Mouse (Mus musculus): ENCODE measurements around the gene Atf6b. TPM values are rescaled to one million over a fixed set of nuclear protein-coding genes. Genes with fewer than 3 reads are reported as not detected.

Gene Atf6b
- total and polyA plus RNA-seq, 3 experiments: 18.9 to 59.6 (median 34.3) TPM

- no peak overlapping the region for H3K4me3 ChIP-seq (replicated peaks in 1 of 3; ENCODE audit: low read depth in 2 of 3, low read length in 2 of 3, poor library complexity in 1 of 3)
- H3K9me3 ChIP-seq (replicated peaks; ENCODE audit: low read length): no peaks in the 10 kb centered on the region
- peaks cover 35% of the 10 kb centered on the region for H3K27me3 ChIP-seq (replicated peaks)
- no peaks in the 10 kb centered on the region; a peak in 1 of 4 replicates for H3K4me1 ChIP-seq (ENCODE audit: control insufficient read depth in 1 of 2, insufficient read depth in 2 of 2)
- no peak for TF ChIP-seq POLR2AphosphoS2 (IDR thresholded peaks at IDR 0.05; ENCODE audit: low read depth, low read length)
- TF ChIP-seq ZMIZ1 (IDR thresholded peaks at IDR 0.05; ENCODE audit: low read depth, low read length): no peak
- TF ChIP-seq NELFE (IDR thresholded peaks at IDR 0.05; ENCODE audit: low read depth, low read length): no peak
- H3K27ac ChIP-seq (ENCODE audit: insufficient read depth, low read depth): no peak overlapping the region
- no peak overlapping the region for H3K4me2 ChIP-seq (ENCODE audit: insufficient read depth, low read depth, poor library complexity, severe bottlenecking)
- dilution Hi-C loops (cut with MboI; ENCODE audit: extremely low pct_ligation_motif_present, extremely low pct_unique_long_range_greater_than_20kb, low sequenced_read_pairs) (no loop called here), in situ Hi-C loops (cut with MboI; ENCODE audit: low pct_ligation_motif_present, low pct_unique_long_range_greater_than_20kb, low sequenced_read_pairs) (no loop called here)
- peaks cover 15 to 36% of the 10 kb centered on the region in 2 experiments for H3K36me3 ChIP-seq (replicated peaks in 1 of 2; ENCODE audit: control insufficient read depth in 1 of 2, insufficient read depth in 1 of 2, low read length in 1 of 2)
- no peaks in the 10 kb centered on the region for H3K79me2 ChIP-seq (replicated peaks; ENCODE audit: control insufficient read depth, extremely low read depth, insufficient read depth, poor library complexity, severe bottlenecking)
- H3K9ac ChIP-seq (ENCODE audit: insufficient read depth, low read depth): no peak overlapping the region
- DNase-seq (ENCODE audit: extremely low read depth): no peak
Measured at GRCm38 (mm10) chr17:34658145-34658544, 11.2 kb downstream of the Atf6b start.

GRCm38 (mm10) chr17:34658591-34658990 lies 11.6 kb downstream of the Atf6b start:
- no peak for TF ChIP-seq RAD21 (IDR thresholded peaks at IDR 0.05; ENCODE audit: low read depth, low read length)
- no peak for TF ChIP-seq EP300 (IDR thresholded peaks at IDR 0.05; ENCODE audit: low read length)
- TF ChIP-seq MEF2A (IDR thresholded peaks at IDR 0.05; ENCODE audit: borderline replicate concordance, low read depth, low read length): no peak
- TF ChIP-seq MAFK (IDR thresholded peaks at IDR 0.05; ENCODE audit: insufficient replicate concordance, low read length): no peak
- no peak for TF ChIP-seq USF1 (IDR thresholded peaks at IDR 0.05; ENCODE audit: low read depth, low read length)
- no peak for TF ChIP-seq CHD1 (IDR thresholded peaks at IDR 0.05; ENCODE audit: low read depth, low read length)
- no peak for TF ChIP-seq CHD2 (IDR thresholded peaks at IDR 0.05; ENCODE audit: low read length)
- TF ChIP-seq JUND (conservative IDR thresholded peaks at IDR 0.05; ENCODE audit: low read depth, low read length): no peak
- no peak for TF ChIP-seq RCOR1 (conservative IDR thresholded peaks at IDR 0.05; ENCODE audit: low read depth, low read length)
- no peak for TF ChIP-seq PAX5 (IDR thresholded peaks at IDR 0.05; ENCODE audit: low read length)
- no peak for TF ChIP-seq NRF1 (IDR thresholded peaks at IDR 0.05; ENCODE audit: low read depth, low read length)
- no peak for TF ChIP-seq ELF1 (IDR thresholded peaks at IDR 0.05; ENCODE audit: low read depth, low read length)
- no peak for TF ChIP-seq USF2 (conservative IDR thresholded peaks at IDR 0.05; ENCODE audit: low read depth, low read length)
- no peak overlapping the region for H3K4me3 ChIP-seq (replicated peaks in 1 of 3; ENCODE audit: low read depth in 2 of 3, low read length in 2 of 3, poor library complexity in 1 of 3)
- H3K4me2 ChIP-seq (ENCODE audit: insufficient read depth, low read depth, poor library complexity, severe bottlenecking): no peak overlapping the region
- no peaks in the 10 kb centered on the region; a peak in 1 of 4 replicates for H3K4me1 ChIP-seq (ENCODE audit: control insufficient read depth in 1 of 2, insufficient read depth in 2 of 2)
- peaks cover 11 to 32% of the 10 kb centered on the region in 2 experiments for H3K36me3 ChIP-seq (replicated peaks in 1 of 2; ENCODE audit: control insufficient read depth in 1 of 2, insufficient read depth in 1 of 2, low read length in 1 of 2)
- dilution Hi-C loops (cut with MboI; ENCODE audit: extremely low pct_ligation_motif_present, extremely low pct_unique_long_range_greater_than_20kb, low sequenced_read_pairs) (no loop called here), in situ Hi-C loops (cut with MboI; ENCODE audit: low pct_ligation_motif_present, low pct_unique_long_range_greater_than_20kb, low sequenced_read_pairs) (no loop called here)
- DNase-seq (ENCODE audit: extremely low read depth): no peak
- H3K27ac ChIP-seq (ENCODE audit: insufficient read depth, low read depth): no peak overlapping the region
- H3K9me3 ChIP-seq (replicated peaks; ENCODE audit: low read length): no peaks in the 10 kb centered on the region
- peaks cover 40% of the 10 kb centered on the region for H3K27me3 ChIP-seq (replicated peaks)
- no peaks in the 10 kb centered on the region for H3K79me2 ChIP-seq (replicated peaks; ENCODE audit: control insufficient read depth, extremely low read depth, insufficient read depth, poor library complexity, severe bottlenecking)
- H3K9ac ChIP-seq (ENCODE audit: insufficient read depth, low read depth): no peak overlapping the region

Data from CH12.LX (cell line).